Mouse (Mus musculus): ENCODE results near the gene Nkx2-3.

Nkx2-3 gene

GRCm38 (mm10) chr19:43605666-43606551 lies 6.2 kb upstream of the Nkx2-3 start:
- DNase-seq (ENCODE audit: low spot score in 2 of 2): no peak

DNA sequence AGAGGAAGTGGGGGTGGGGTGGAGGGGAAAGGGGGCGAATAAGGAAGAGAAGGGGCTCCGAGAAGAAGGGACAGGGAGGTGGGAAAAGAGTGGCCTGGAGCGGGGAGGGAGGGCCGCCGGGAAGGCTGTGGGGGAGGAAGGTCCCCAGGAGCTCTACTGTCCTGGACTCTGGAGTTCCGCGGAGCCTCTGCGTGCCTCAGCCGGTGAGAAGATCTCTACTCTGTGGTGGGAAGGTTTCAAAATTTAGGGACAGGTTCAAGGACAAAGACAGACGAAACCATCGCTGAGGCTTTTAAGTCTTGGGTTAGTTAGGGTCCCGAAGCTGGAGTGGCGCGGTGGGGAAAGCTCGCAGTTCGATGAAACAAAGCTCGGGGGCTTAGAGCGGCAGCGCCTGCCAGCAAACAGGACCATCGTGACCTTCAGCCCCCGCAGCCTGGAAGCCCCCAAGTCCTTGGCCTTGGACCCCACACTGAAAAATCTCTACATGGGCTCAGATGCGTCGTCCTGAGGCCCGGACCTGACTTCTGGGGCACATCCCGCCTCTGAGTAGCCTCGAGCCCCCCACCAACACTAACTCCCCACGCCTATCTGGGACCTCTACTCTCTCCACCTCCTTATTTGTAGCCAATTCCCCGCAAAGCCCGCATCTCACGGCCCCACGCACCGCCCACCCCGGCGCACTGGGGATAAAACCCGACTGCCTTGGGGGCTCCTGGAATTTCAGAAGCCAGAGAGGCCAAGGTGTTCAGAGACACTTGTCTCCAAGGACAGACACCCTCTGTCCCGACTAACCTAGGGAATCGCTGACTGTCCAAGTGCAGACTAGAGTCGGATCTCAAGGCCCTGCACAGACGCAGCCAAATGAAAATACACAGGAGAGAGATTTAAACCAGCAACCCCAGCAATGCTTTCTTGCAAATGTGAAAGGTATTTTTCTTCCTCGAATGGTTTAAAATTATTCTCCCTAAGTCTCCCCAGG lies 5.3 kb upstream of the Nkx2-3 start:
- DNase-seq (ENCODE audit: low spot score in 2 of 2): no peak

- DNase-seq (ENCODE audit: low spot score in 2 of 2): no peak
Observed at GRCm38 (mm10) chr19:43607842-43608680, 4.1 kb upstream of the Nkx2-3 start.

GRCm38 (mm10) chr19:43608711-43609457 lies 3.2 kb upstream of the Nkx2-3 start:
- no peak for DNase-seq (ENCODE audit: low spot score in 2 of 2)

DNA sequence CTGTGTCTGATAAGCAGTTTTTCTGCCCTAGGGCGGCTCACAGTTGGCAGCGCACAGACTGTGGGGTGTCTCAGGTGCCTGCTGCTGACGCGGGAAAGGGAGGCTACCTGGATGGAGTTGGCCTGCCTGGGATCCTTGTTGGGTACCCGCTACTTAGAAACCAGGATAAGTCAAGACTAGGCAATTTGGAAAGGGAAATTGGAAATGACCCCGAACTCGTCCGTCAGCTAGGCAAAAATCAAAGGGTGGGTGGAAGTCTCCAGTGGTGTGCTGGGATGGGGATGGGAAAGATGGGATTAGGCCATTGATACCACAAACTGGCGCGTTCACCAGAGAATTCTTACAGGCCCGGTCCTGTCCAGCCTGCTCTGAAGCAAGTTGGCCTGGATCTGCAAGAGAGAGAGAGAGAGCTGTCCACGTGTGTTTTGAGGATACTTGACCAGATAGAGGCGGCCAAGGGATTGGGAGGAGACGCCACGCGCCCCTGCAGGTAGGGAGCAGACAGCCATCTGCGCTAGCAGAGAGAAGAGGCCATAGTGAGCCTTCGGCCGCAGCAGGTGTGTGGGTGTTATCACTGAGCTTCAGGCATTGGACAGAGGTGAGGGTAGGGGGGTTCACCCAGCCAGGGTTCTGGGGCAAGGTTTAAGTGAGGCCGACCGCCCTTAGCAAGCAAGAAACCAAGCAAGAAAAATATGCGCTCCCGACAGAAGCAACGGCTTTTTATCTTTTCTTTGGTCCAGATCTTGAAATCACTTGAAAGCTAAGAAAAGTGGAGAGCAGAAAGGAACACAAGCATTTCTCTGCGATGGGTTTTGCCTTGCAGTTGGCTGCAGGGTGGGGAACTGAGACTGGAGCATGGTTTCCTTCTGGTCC lies 2.4 kb upstream of the Nkx2-3 start:
- no peak for DNase-seq (ENCODE audit: low spot score in 2 of 2)

DNA sequence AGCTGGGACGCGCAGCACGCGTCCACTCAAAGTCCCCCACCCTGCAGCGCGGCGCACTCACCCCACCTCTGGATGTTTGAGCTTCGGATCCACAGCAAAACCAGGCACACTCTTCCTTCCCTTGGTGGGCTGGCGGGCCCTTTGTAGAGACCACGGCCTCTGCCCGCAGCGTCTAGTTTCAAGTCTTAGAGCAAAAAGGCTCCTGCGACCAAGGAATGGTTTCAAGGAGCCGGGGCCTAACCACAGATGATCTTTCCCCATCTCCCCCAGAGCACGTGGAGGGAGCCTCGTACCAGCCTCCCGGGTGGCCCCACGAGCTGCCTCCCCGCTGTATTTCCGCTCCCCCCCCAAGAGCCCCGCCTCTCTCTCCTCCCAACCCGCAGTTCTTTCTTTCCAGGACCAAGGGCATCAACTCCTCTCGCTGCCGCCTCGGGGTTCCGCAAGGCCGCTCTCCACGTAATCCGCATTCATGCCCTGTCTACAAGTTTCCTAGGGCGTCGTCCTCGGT lies 1.7 kb upstream of the Nkx2-3 start:
- no peak for DNase-seq (ENCODE audit: low spot score in 2 of 2)

GRCm38 (mm10) chr19:43611110-43611509 lies 1.0 kb upstream of the Nkx2-3 start:
- no peak for DNase-seq (ENCODE audit: low spot score in 2 of 2)

DNA sequence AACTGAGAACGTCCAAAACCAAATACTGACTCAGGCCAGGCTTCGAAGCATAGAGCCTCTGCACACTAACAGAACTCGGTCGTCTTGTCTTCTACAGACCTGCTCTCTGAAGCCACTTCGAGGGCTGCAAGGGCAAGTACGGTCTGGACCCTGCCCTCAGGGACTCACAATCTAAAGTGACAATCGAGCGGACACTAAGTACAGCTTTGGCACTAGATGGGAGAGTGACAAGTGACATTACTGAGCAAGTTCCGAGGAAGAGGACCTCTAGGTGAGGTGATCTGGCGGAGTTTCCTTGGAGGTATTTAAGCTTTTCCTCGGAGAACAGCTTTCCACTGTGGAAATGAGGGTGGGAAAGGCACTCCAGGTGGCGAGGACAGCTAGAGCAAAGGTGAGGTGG lies 564 bp upstream of the Nkx2-3 start:
- no peak for DNase-seq (ENCODE audit: low spot score in 2 of 2)

GRCm38 (mm10) chr19:43612501-43612971 lies 411 bp downstream of the Nkx2-3 start:
- DNase-seq (ENCODE audit: low spot score in 2 of 2): no peak

- DNase-seq (ENCODE audit: low spot score in 2 of 2): no peak
Observed at GRCm38 (mm10) chr19:43613293-43614130, 1.4 kb downstream of the Nkx2-3 start.

DNA sequence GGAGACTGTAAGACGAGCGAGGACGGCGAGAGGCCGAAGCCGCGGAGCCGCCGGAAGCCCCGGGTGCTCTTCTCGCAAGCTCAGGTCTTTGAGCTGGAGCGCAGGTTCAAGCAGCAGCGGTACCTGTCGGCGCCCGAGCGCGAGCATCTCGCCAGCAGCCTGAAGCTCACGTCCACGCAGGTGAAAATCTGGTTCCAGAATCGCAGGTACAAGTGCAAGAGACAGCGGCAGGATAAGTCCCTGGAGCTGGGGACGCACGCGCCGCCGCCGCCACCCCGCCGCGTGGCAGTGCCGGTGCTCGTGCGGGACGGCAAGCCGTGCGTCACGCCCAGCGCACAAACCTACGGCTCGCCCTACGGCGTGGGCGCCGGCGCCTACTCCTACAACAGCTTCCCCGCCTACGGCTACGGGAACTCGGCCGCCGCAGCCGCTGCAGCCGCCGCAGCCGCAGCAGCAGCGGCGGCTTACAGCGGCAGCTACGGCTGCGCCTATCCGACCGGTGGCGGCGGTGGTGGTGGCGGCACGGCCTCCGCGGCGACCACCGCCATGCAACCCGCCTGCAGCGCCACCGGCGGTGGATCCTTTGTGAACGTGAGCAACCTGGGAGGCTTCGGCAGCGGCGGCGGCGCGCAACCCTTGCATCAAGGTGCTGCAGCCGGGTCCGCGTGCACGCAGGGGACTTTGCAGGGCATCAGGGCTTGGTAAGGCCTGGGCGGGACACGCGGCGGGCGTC lies 2.4 kb downstream of the Nkx2-3 start:
- no peak for DNase-seq (ENCODE audit: low spot score in 2 of 2)

DNA sequence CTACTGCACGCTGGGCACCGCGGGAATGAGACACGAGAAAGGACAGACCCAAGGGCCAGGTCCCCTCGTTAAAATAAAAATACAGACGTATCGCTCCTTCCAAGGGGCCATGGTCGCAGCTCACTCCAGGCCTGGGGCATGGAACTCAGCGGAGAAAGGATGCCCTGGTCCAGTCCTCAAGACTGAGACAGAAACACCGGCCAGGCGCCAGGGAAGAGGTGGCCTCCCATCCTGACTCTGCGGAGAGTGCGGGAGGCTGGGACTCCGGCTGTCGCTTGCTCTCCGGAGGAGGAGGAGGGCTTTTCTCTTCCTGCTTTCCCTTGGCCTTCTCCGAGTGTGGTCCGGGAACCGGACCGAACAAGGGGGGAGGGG lies 2.9 kb downstream of the Nkx2-3 start:
- DNase-seq (ENCODE audit: low spot score in 2 of 2): no peak

DNA sequence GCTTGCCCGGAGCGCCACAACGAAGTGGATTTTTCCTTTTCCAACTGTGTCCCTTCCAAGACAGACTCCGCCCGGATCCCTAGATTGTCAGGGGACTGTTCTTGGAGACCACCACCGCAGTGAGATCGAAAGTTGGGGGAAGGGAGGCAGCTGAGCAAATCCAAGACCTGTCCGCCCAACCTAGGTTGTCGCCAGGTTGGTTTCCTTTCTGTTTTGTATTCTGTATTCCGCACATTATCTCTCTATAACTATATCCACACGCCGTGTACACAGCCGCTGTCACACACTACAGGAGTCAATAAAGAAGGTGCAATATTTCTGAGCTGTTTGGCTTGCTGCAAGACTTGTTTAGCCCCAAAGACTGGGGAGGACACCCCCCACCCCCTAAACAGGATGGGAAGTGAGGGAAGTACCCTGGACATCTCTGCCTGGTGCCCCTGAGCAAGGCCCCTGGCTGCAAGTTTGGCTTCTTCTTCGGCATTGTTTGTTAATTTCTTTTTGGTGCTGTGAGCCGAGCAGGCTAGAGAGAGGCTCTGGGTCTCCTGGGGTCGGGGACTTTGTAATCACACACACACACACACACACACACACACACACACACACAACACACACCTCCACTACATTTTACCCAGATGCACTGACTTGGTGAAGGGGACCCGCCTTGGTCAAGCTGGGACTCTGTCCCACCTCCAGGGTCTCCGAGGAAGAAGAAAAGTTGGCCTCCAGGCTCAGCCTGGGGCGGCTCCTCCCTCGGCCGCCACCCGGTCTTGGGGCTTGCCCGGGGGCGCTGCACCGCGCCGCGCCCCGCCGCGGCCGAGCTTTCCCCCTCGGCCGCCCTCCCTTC lies 3.7 kb downstream of the Nkx2-3 start:
- no peak for DNase-seq (ENCODE audit: low spot score in 2 of 2)

- DNase-seq (ENCODE audit: low spot score in 2 of 2): no peak
Observed at GRCm38 (mm10) chr19:43616415-43616861, 4.3 kb downstream of the Nkx2-3 start.

- no peak for DNase-seq (ENCODE audit: low spot score in 2 of 2)
Observed at GRCm38 (mm10) chr19:43616889-43617288, 4.8 kb downstream of the Nkx2-3 start.

DNA sequence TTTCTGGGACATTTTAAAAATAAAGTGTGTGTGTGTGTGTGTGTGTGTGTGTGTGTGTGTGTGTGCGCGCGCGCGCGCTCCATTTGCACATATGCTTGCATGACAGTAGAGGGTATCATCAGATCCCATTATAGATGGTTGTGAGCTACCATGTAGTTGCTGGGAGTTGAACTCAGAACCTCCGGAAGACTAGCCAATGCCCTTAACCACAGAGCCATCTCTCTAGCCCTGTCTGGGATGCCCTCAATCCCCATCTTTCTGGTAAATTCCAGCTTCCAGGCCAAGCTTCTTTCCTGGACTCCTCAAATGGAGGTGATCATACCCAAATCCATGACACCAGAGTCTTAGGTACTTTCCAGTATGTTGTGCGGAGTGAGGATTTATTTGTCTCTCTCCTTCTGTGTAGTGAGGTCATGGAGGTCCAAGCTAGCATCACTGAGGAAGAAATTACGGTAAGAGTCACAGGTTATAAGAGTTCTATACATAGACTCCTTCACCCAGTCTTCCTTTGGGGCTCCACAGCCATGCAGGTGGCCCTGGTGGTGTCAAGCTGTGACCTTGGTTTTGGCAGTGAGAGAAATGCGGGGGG lies 5.7 kb downstream of the Nkx2-3 start:
- no peak for DNase-seq (ENCODE audit: low spot score in 2 of 2)
